Mouse (Mus musculus): ENCODE measurements at regions not wholly inside any gene's neighbourhood (a gene's known extent, or its start where the extent isn't known, plus 50 kb on each side); places are given as distances from the start of the nearest gene placed in this dataset.
A peak's percentile ranks its signal among the peaks of the same experiment; 100 is the strongest.

GRCm38 (mm10) chr10:45763160-45763955 is 185.7 kb downstream of the Hace1 start:
- no peak for DNase-seq (ENCODE audit: low spot score in 2 of 2)

GRCm38 (mm10) chr10:45779720-45780119 is 202.1 kb downstream of the Hace1 start:
- DNase-seq (ENCODE audit: low spot score in 2 of 2) = no peak

- DNase-seq (ENCODE audit: low spot score in 2 of 2) = no peak
Observed at GRCm38 (mm10) chr10:45783026-45783425, 205.4 kb downstream of the Hace1 start.

- no peak for DNase-seq (ENCODE audit: low spot score in 2 of 2)
Observed at GRCm38 (mm10) chr10:45783461-45784149, 206.0 kb downstream of the Hace1 start.

- DNase-seq (ENCODE audit: low spot score in 2 of 2) = no peak
Observed at GRCm38 (mm10) chr10:45784150-45784479, 206.5 kb downstream of the Hace1 start.

GRCm38 (mm10) chr10:45784575-45784974 is 206.9 kb downstream of the Hace1 start:
- DNase-seq (ENCODE audit: low spot score in 2 of 2) = no peak

- no peak for DNase-seq (ENCODE audit: low spot score in 2 of 2)
Observed at GRCm38 (mm10) chr10:45788356-45788755, 210.7 kb downstream of the Hace1 start.

- DNase-seq (ENCODE audit: low spot score in 2 of 2) = no peak
Observed at GRCm38 (mm10) chr10:45795582-45795981, 218.0 kb downstream of the Hace1 start.

- peak; percentile 9 to 50 for DNase-seq (ENCODE audit: low spot score in 2 of 2)
Observed at GRCm38 (mm10) chr10:45800070-45800851, 222.6 kb downstream of the Hace1 start.

- DNase-seq (ENCODE audit: low spot score in 2 of 2) = no peak
Observed at GRCm38 (mm10) chr10:45801463-45801862, 223.8 kb downstream of the Hace1 start.

GRCm38 (mm10) chr10:45806984-45807827 is 229.6 kb downstream of the Hace1 start:
- DNase-seq (ENCODE audit: low spot score in 2 of 2) = no peak

GRCm38 (mm10) chr10:45811882-45812281 is 234.3 kb downstream of the Hace1 start:
- peak; percentile 9 to 73 for DNase-seq (ENCODE audit: low spot score in 2 of 2)

GRCm38 (mm10) chr10:45813804-45814203 is 236.2 kb downstream of the Hace1 start:
- DNase-seq (ENCODE audit: low spot score in 2 of 2) = no peak

GRCm38 (mm10) chr10:45816679-45817078 is 239.1 kb downstream of the Hace1 start:
- DNase-seq (ENCODE audit: low spot score in 2 of 2) = no peak

- DNase-seq (ENCODE audit: low spot score in 2 of 2) = no peak
Observed at GRCm38 (mm10) chr10:45820986-45821655, 243.5 kb downstream of the Hace1 start.

- no peak for DNase-seq (ENCODE audit: low spot score in 2 of 2)
Observed at GRCm38 (mm10) chr10:45822251-45822650, 244.6 kb downstream of the Hace1 start.

GRCm38 (mm10) chr10:45823612-45824011 is 246.0 kb downstream of the Hace1 start:
- DNase-seq (ENCODE audit: low spot score in 2 of 2) = no peak

- no peak for DNase-seq (ENCODE audit: low spot score in 2 of 2)
Observed at GRCm38 (mm10) chr10:45848654-45849053, 271.0 kb downstream of the Hace1 start.

- no peak for DNase-seq (ENCODE audit: low spot score in 2 of 2)
Observed at GRCm38 (mm10) chr10:45849841-45850240, 272.2 kb downstream of the Hace1 start.

- DNase-seq (ENCODE audit: low spot score in 2 of 2) = no peak
Observed at GRCm38 (mm10) chr10:45850625-45851024, 273.0 kb downstream of the Hace1 start.

- DNase-seq (ENCODE audit: low spot score in 2 of 2) = no peak
Observed at GRCm38 (mm10) chr10:45852688-45853087, 275.1 kb downstream of the Hace1 start.

All from spleen, postnatal 10 days (tissue).